Mouse (Mus musculus) T-cell, adult 66 days (primary cell): ENCODE results near the gene Pbrm1. TPM values are rescaled to one million over a fixed set of nuclear protein-coding genes. Genes with fewer than 3 reads are reported as not detected.

ENCODE experiments used
- total RNA-seq, 2 experiments: library from RNA; stranded (reverse); gene quantifications; 3 replicates in 1 of 2; 4 replicates in 1 of 2; pipeline ENCODE4 v1.2.4; 2023

Gene Pbrm1
- total RNA-seq = 10 to 100 TPM; 79.8 to 85.7 TPM

GRCm38 (mm10) chr14:31018860-31019291 is at the start of gene Pbrm1, which contains the start of gene Gnl3:
TSS of gene Pbrm1 (plus strand) at chr14:31019138.
TSS of gene Gnl3 (minus strand) at chr14:31019152.

GRCm38 (mm10) chr14:31001307-31002205 is 17.4 kb upstream of the Pbrm1 start, which contains the start of the genes Glt8d1 and Spcs1:
TSS of gene Glt8d1 (plus strand) at chr14:31001400.
TSS of gene Spcs1 (minus strand) at chr14:31001672.

GRCm38 (mm10) chr14:31128826-31129219 is 109.9 kb downstream of the Pbrm1 start, which contains the start of gene Smim4:
TSS of gene Smim4 (minus strand) at chr14:31128956.

GRCm38 (mm10) chr14:31130236-31131220 is 111.6 kb downstream of the Pbrm1 start, which contains the start of gene Nt5dc2:
TSS of gene Nt5dc2 (plus strand) at chr14:31131053.

GRCm38 (mm10) chr14:31168425-31168824 is 149.5 kb downstream of the Pbrm1 start, which contains the start of gene Stab1:
TSS of gene Stab1 (minus strand) at chr14:31168641.

Other genes with a start within 250 kb of the Pbrm1 start
- 10 to 100 TPM; 16.1 to 16.2 TPM for gene Tmem110, start 193.5 kb upstream of the Pbrm1 start, total RNA-seq
- 1 to 10 TPM; 3.0 to 4.4 TPM for gene Mustn1, start 139.9 kb upstream of the Pbrm1 start, total RNA-seq
- under 1 TPM in 1 of 2 experiments, not detected in 1; 0.41 TPM for gene Itih4, start 132.7 kb upstream of the Pbrm1 start, total RNA-seq
- not detected for gene Itih3, start 95.4 kb upstream of the Pbrm1 start, total RNA-seq
- not detected for gene Itih1, start 75.8 kb upstream of the Pbrm1 start, total RNA-seq
- 1 to 10 TPM; 4.5 to 4.9 TPM for gene Nek4, start 67.8 kb upstream of the Pbrm1 start, total RNA-seq
- 10 to 100 TPM in 1 of 2 experiments, 1 to 10 TPM in 1; 8.8 to 13.1 TPM for gene Glt8d1, start 17.7 kb upstream of the Pbrm1 start, total RNA-seq
- 100 to 1,000 TPM in 1 of 2 experiments, 10 to 100 TPM in 1; 98.0 to 122 TPM for gene Spcs1, start 17.5 kb upstream of the Pbrm1 start, total RNA-seq
- gene Gnl3, start within 50 bp of the Pbrm1 start, total RNA-seq = 100 to 1,000 TPM; 279 to 306 TPM
- gene Smim4, start 109.8 kb downstream of the Pbrm1 start, total RNA-seq = 10 to 100 TPM; 49.3 to 61.1 TPM
- 1 to 10 TPM; 1.2 to 2.0 TPM for gene Nt5dc2, start 111.9 kb downstream of the Pbrm1 start, total RNA-seq
- 1 to 10 TPM in 1 of 2 experiments, under 1 TPM in 1; 0.61 to 2.3 TPM for gene Stab1, start 149.5 kb downstream of the Pbrm1 start, total RNA-seq
- gene Tnnc1, start 189.2 kb downstream of the Pbrm1 start, total RNA-seq = not detected
- gene Nisch, start 197.8 kb downstream of the Pbrm1 start, total RNA-seq = 100 to 1,000 TPM; 430 to 445 TPM
- not detected for gene Sema3g, start 198.7 kb downstream of the Pbrm1 start, total RNA-seq
- 10 to 100 TPM; 10.6 to 11.0 TPM for gene Phf7, start 232.2 kb downstream of the Pbrm1 start, total RNA-seq
- 100 to 1,000 TPM; 112 to 121 TPM for gene Bap1, start 232.3 kb downstream of the Pbrm1 start, total RNA-seq